8 mouse cellular contexts compared by ENCODE assay signal in the genomic region with DNA sequence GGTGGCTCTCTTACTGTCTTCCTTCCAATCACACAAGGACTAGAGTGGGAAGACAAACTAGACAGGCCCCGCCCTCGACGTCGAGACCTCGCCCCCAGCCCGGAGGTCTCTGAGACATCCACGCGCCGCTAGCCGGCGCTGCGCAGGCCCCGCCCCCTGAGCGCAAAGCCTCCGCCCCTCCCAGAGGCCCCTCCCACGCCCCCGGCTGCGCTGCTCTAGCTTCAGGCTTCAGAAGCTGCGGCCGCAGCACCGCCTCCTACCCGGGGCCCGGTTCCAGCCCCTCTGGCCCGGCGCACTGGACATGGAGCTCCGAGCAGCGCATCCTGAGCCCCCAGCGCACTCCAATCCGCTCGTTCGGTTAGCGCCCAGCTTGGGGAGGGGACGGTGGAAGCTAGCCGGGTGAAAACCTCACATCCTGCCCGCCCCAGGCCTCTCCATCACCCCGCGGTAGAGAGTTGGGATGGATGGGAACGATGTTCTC. TPM values are rescaled to one million over a fixed set of nuclear protein-coding genes. Genes with fewer than 3 reads are reported as not detected.
DNase-seq lines count a peak whose midpoint lies in the region; ATAC-seq and TF ChIP-seq lines count a peak whose summit lies in the region.

Gene St6galnac4, plus strand, starts transcription at position 225 of the 481 bp plus-strand sequence.

- H3K9me3 ChIP-seq in heart, embryonic 10.5 days = no peaks in the 10 kb centered on the region
- no peaks in the 10 kb centered on the region for H3K9me3 ChIP-seq in kidney, embryonic 15.5 days (replicated peaks)

- 0 out of 2 replicates have a peak, but pooled peaks have one; percentile 26 for TF ChIP-seq CTCF in brain, embryonic 14.5 days (IDR thresholded peaks at IDR 0.05; ENCODE audit: borderline replicate concordance, extremely low read depth, insufficient read depth, insufficient read length)
- TF ChIP-seq CTCF in liver, adult 2 months (IDR thresholded peaks at IDR 0.05; ENCODE audit: low read depth, low read length) = peak; percentile 41; the same call in 1 of the 2 replicates

- H3K27ac ChIP-seq in heart, embryonic 10.5 days = peak within 1 kb of the TSS; percentile 85
- H3K27ac ChIP-seq in kidney, embryonic 15.5 days = peak within 1 kb of the TSS; percentile 59
- H3K27ac ChIP-seq in liver, adult 2 months (replicated peaks; ENCODE audit: insufficient read depth, low read depth, low read length) = no peak within 1 kb of the TSS

- peaks cover 4% of the 10 kb centered on the region; the same call in 1 of the 2 replicates for H3K27me3 ChIP-seq in heart, embryonic 10.5 days (ENCODE audit: insufficient read depth, poor library complexity, severe bottlenecking)
- H3K27me3 ChIP-seq in kidney, embryonic 15.5 days = peaks cover 7% of the 10 kb centered on the region
- no peaks in the 10 kb centered on the region for H3K27me3 ChIP-seq in liver, adult 2 months (ENCODE audit: control insufficient read depth, insufficient read depth, low read length)

- peaks cover 18% of the 10 kb centered on the region for H3K36me3 ChIP-seq in heart, embryonic 10.5 days
- no peaks in the 10 kb centered on the region for H3K36me3 ChIP-seq in kidney, embryonic 15.5 days
- H3K36me3 ChIP-seq in liver, adult 2 months (ENCODE audit: control insufficient read depth, insufficient read depth, low read length) = no peaks in the 10 kb centered on the region

- ATAC-seq in erythroblast, adult 5-6 weeks (replicated peaks; ENCODE audit: low FRiP score, poor library complexity, severe bottlenecking) = peak; percentile 73
- ATAC-seq in kidney, embryonic 15.5 days (replicated peaks; ENCODE audit: low FRiP score) = peak; percentile 87
- peak; percentile 72 for ATAC-seq in monocyte, adult 5-6 weeks (replicated peaks; ENCODE audit: insufficient number of reproducible peaks, low FRiP score, low TSS enrichment, poor library complexity, severe bottlenecking)

- peak; percentile 56; the same call in 1 of the 2 replicates for TF ChIP-seq POLR2A in brain, embryonic 14.5 days (IDR thresholded peaks at IDR 0.05; ENCODE audit: borderline replicate concordance, extremely low read depth, insufficient read depth, insufficient read length, poor library complexity, severe bottlenecking)
- peak; percentile 40; the same call in 1 of the 2 replicates for TF ChIP-seq POLR2A in liver, adult 2 months (IDR thresholded peaks at IDR 0.05; ENCODE audit: extremely low read depth, insufficient read depth, low read length)

- peak within 1 kb of the TSS; percentile 81 for H3K4me2 ChIP-seq in kidney, embryonic 15.5 days

- H3K4me3 ChIP-seq in heart, embryonic 10.5 days = peak within 1 kb of the TSS; percentile 64
- peak within 1 kb of the TSS; percentile 63 for H3K4me3 ChIP-seq in kidney, embryonic 15.5 days (replicated peaks)
- peak within 1 kb of the TSS; percentile 72 for H3K4me3 ChIP-seq in liver, adult 2 months (ENCODE audit: insufficient read depth, low read depth, low read length)

- peak; percentile 96 for DNase-seq in CD4-positive helper T cell, adult 2 months (ENCODE audit: low read depth, low spot score)
- peak; percentile 96 for DNase-seq in brain, embryonic 14.5 days (ENCODE audit: low read depth)
- peak; percentile 97 for DNase-seq in heart, embryonic 10.5 days (ENCODE audit: low spot score)
- peak; percentile 53 for DNase-seq in liver, adult 2 months (ENCODE audit: extremely low read depth, low read depth, low spot score)
- DNase-seq in spleen, postnatal 4 days (ENCODE audit: low spot score in 2 of 2) = peak; percentile 88 to 93

- under 1% methylated on average over 38 of the region's 38 CpGs for WGBS in heart, embryonic 10.5 days
- 1% methylated on average over 38 of the region's 38 CpGs for WGBS in kidney, embryonic 15.5 days
- 4% methylated on average over 38 of the region's 38 CpGs for WGBS in liver, adult 2 months

- H3K79me2 ChIP-seq in liver, adult 2 months (ENCODE audit: control insufficient read depth, insufficient read depth, low read length) = no peaks in the 10 kb centered on the region

- H3K9ac ChIP-seq in kidney, embryonic 15.5 days = peak within 1 kb of the TSS; percentile 57
- peak within 1 kb of the TSS; percentile 70 for H3K9ac ChIP-seq in liver, adult 2 months (ENCODE audit: low read depth, low read length)

- peaks cover 40% of the 10 kb centered on the region for H3K4me1 ChIP-seq in heart, embryonic 10.5 days
- H3K4me1 ChIP-seq in kidney, embryonic 15.5 days = peaks cover 51% of the 10 kb centered on the region
- H3K4me1 ChIP-seq in liver, adult 2 months (ENCODE audit: control insufficient read depth, insufficient read depth, low read length) = peaks cover 13% of the 10 kb centered on the region

RNA-seq across cellular contexts. Expression of gene St6galnac4, which starts in this region (rescaled TPM):
- polyA plus RNA-seq in brain, embryonic 14.5 days (2012; rRNA removed) = 21.7 and 23.9 TPM in 2 replicates
- total RNA-seq in erythroblast, adult 5-6 weeks (2015; ENCODE audit: low replicate concordance) = 8.8 and 9.4 TPM in 2 replicates
- 3.8 and 4.9 TPM in 2 replicates for total RNA-seq in erythroblast, adult 5-6 weeks (2017; ENCODE audit: low replicate concordance)
- 39.8 and 49.0 TPM in 2 replicates for polyA plus RNA-seq in heart, embryonic 10.5 days (2016; fragmentation: Nextera tagmentation; extraction: Ambion mirVana)
- 22.3 and 23.2 TPM in 2 replicates for polyA plus RNA-seq in kidney, embryonic 15.5 days (2015; fragmentation: Nextera tagmentation; extraction: Ambion mirVana)
- 0.74 and 1.2 TPM in 2 replicates for total RNA-seq in liver, adult 2 months (2014; rRNA removed)
- 2.2 and 2.5 TPM in 2 replicates for polyA plus RNA-seq in liver, adult 2 months (2012; rRNA removed)
- 18.7 to 29.4 TPM (median 21.7 TPM) in 3 replicates for total RNA-seq in monocyte, adult 5-6 weeks (2017)
